Mouse (Mus musculus) lung, embryonic 14.5 days (tissue): ENCODE measurements around the gene Tbc1d8. TPM values are rescaled to one million over a fixed set of nuclear protein-coding genes. Genes with fewer than 3 reads are reported as not detected.

Experiments
- ATAC-seq: fragments of 200-750 bp; cut with Nextera tagmentation; 2 replicates; pipeline ENCODE4 v1.8.0; 2017; ENCODE audit warnings: mild to moderate bottlenecking, moderate TSS enrichment, moderate library complexity; ENCODE audit not compliant: insufficient read depth
- DNase-seq: peaks from one replicate; pipeline ENCODE4 v3.0.0-alpha.2; 2015
- H3K27ac ChIP-seq: fragments of 300-500 bp; sonication (generic); 2 replicates; pipeline ENCODE4 v1.5.1; 2014; ENCODE audit warnings: low read depth, mild to moderate bottlenecking, moderate library complexity
- H3K27me3 ChIP-seq: fragments of 300-500 bp; sonication (generic); 2 replicates; pipeline ENCODE4 v1.6.1; 2014; ENCODE audit warnings: low read length, control low read depth; ENCODE audit not compliant: insufficient read depth
- H3K36me3 ChIP-seq: fragments of 300-500 bp; sonication (generic); 2 replicates; pipeline ENCODE4 v1.6.1; 2014; ENCODE audit warnings: control low read depth; ENCODE audit not compliant: insufficient read depth
- H3K4me1 ChIP-seq: fragments of 300-500 bp; sonication (generic); 2 replicates; pipeline ENCODE4 v1.6.1; 2014; ENCODE audit warnings: antibody characterized with exemption, control low read depth; ENCODE audit not compliant: insufficient read depth
- H3K4me2 ChIP-seq: fragments of 300-500 bp; sonication (generic); 2 replicates; pipeline ENCODE4 v1.6.1; 2014; ENCODE audit warnings: mild to moderate bottlenecking
- H3K4me3 ChIP-seq: fragments of 300-500 bp; sonication (generic); 2 replicates; pipeline ENCODE4 v1.5.1; 2014; ENCODE audit warnings: low read depth, low read length
- H3K9ac ChIP-seq: fragments of 300-500 bp; sonication (generic); 2 replicates; pipeline ENCODE4 v1.6.1; 2014
- H3K9me3 ChIP-seq: fragments of 300-500 bp; sonication (generic); 2 replicates; pipeline ENCODE4 v1.6.1; 2016; ENCODE audit warnings: low read depth, low read length, control low read depth
- CTCF ChIP-seq: IDR thresholded peaks from 2 replicates; pipeline ENCODE4 v1.5.1; 2016; ENCODE audit warnings: antibody characterized with exemption, low read depth
- WGBS: fragments of 180-500 bp; shearing (Covaris S2); extraction: QIAGEN DNeasy Blood & Tissue Kit; methylation state at CpG from one replicate; pipeline ENCODE4 v1.1.7; 2014; 5-methylcytosine and 5-hydroxymethylcytosine counted together
- polyA plus RNA-seq: library from polyadenylated mRNA; unstranded; fragments of >200 nt; fragmentation: Nextera tagmentation; extraction: Ambion mirVana; gene quantifications from 2 replicates; pipeline ENCODE4 v1.2.1, GENCODE M21; 2014

Gene Tbc1d8
- polyA plus RNA-seq, 1 experiment from 2014 or later = 10.7 TPM

- Histone ChIP-seq H3K4me2 (no peak overlapping the region), H3K27ac (no peak overlapping the region), H3K9ac (no peak overlapping the region), H3K9me3 (peaks cover 4% of the 10 kb centered on the region; the same call in 1 of the 2 replicates), H3K27me3 (no peaks in the 10 kb centered on the region), H3K4me1 (peaks cover 6% of the 10 kb centered on the region; the same call in 1 of the 2 replicates), H3K36me3 (no peaks in the 10 kb centered on the region), H3K4me3 (no peak overlapping the region)
- TF ChIP-seq CTCF = no peak
- DNase-seq (peak; percentile 52), ATAC-seq (no peak)
- WGBS = 44% methylated on average over 4 of the region's 4 CpGs
Measured at GRCm38 (mm10) chr1:39396347-39396746, 82.2 kb downstream of the Tbc1d8 start.

GRCm38 (mm10) chr1:39394650-39395049, 83.9 kb downstream of the Tbc1d8 start:
- no peak; the same call in 1 of the 2 replicates for ATAC-seq
- WGBS = 70% methylated on average over 3 of the region's 3 CpGs

GRCm38 (mm10) chr1:39394096-39394495, 84.5 kb downstream of the Tbc1d8 start:
- peak overlapping the region; percentile 76 for H3K27ac ChIP-seq
- no peak for ATAC-seq

More at GRCm38 (mm10) chr1:39394650-39395049, 83.9 kb downstream of the Tbc1d8 start:
- no peaks in the 10 kb centered on the region for H3K36me3 ChIP-seq
- no peak overlapping the region for H3K4me2 ChIP-seq
- no peaks in the 10 kb centered on the region for H3K27me3 ChIP-seq
- H3K4me1 ChIP-seq = peaks cover 6% of the 10 kb centered on the region; the same call in 1 of the 2 replicates
- H3K9ac ChIP-seq = no peak overlapping the region
- H3K4me3 ChIP-seq = no peak overlapping the region
- H3K27ac ChIP-seq = peak overlapping the region; percentile 76; the same call in 1 of the 2 replicates
- peaks cover 4% of the 10 kb centered on the region; the same call in 1 of the 2 replicates for H3K9me3 ChIP-seq
- DNase-seq = no peak
- TF ChIP-seq CTCF = no peak

GRCm38 (mm10) chr1:39393217-39393867, 85.2 kb downstream of the Tbc1d8 start:
- DNase-seq (peak; percentile 41), ATAC-seq (peak; percentile 59; the same call in 1 of the 2 replicates)
- WGBS = 63% methylated on average over 8 of the region's 8 CpGs
- no peak for TF ChIP-seq CTCF
- Histone ChIP-seq H3K27ac (peak overlapping the region; percentile 76), H3K27me3 (no peaks in the 10 kb centered on the region), H3K9ac (no peak overlapping the region), H3K4me2 (no peak overlapping the region), H3K9me3 (peaks cover 4% of the 10 kb centered on the region; the same call in 1 of the 2 replicates), H3K4me1 (peaks cover 6% of the 10 kb centered on the region; the same call in 1 of the 2 replicates), H3K4me3 (no peak overlapping the region), H3K36me3 (no peaks in the 10 kb centered on the region)

More at GRCm38 (mm10) chr1:39394096-39394495, 84.5 kb downstream of the Tbc1d8 start:
- peaks cover 4% of the 10 kb centered on the region; the same call in 1 of the 2 replicates for H3K9me3 ChIP-seq
- no peak overlapping the region for H3K4me3 ChIP-seq
- H3K9ac ChIP-seq = no peak overlapping the region
- no peak for DNase-seq
- no peak for TF ChIP-seq CTCF
- H3K36me3 ChIP-seq = no peaks in the 10 kb centered on the region
- 49% methylated on average over 10 of the region's 10 CpGs for WGBS
- H3K27me3 ChIP-seq = no peaks in the 10 kb centered on the region
- H3K4me1 ChIP-seq = peaks cover 6% of the 10 kb centered on the region; the same call in 1 of the 2 replicates
- H3K4me2 ChIP-seq = no peak overlapping the region

- 54% methylated on average over 3 of the region's 3 CpGs for WGBS
- Histone ChIP-seq H3K4me2 (no peak overlapping the region), H3K27me3 (no peaks in the 10 kb centered on the region), H3K9me3 (no peaks in the 10 kb centered on the region), H3K4me1 (peaks cover 6% of the 10 kb centered on the region; the same call in 1 of the 2 replicates), H3K36me3 (no peaks in the 10 kb centered on the region), H3K9ac (no peak overlapping the region), H3K4me3 (no peak overlapping the region), H3K27ac (no peak overlapping the region)
- peak; percentile 95 for TF ChIP-seq CTCF
- DNase-seq (peak; percentile 87), ATAC-seq (peak; percentile 17; the same call in 1 of the 2 replicates)
Measured at GRCm38 (mm10) chr1:39392189-39392588, 86.4 kb downstream of the Tbc1d8 start.

- H3K27me3 ChIP-seq = no peaks in the 10 kb centered on the region
- DNase-seq = no peak
- H3K27ac ChIP-seq = no peak overlapping the region
- ATAC-seq = no peak
- no peak overlapping the region for H3K9ac ChIP-seq
- H3K4me3 ChIP-seq = no peak overlapping the region
- 84% methylated on average over 6 of the region's 6 CpGs for WGBS
- peaks cover 6% of the 10 kb centered on the region; the same call in 1 of the 2 replicates for H3K4me1 ChIP-seq
- no peak overlapping the region for H3K4me2 ChIP-seq
- TF ChIP-seq CTCF = no peak
- H3K36me3 ChIP-seq = no peaks in the 10 kb centered on the region
- no peaks in the 10 kb centered on the region for H3K9me3 ChIP-seq
Measured at GRCm38 (mm10) chr1:39391652-39392051, 86.9 kb downstream of the Tbc1d8 start.

- no peaks in the 10 kb centered on the region for H3K27me3 ChIP-seq
- H3K27ac ChIP-seq = no peak overlapping the region
- H3K9ac ChIP-seq = no peak overlapping the region
- ATAC-seq = no peak
- H3K4me2 ChIP-seq = no peak overlapping the region
- no peak for DNase-seq
- TF ChIP-seq CTCF = no peak
- H3K4me1 ChIP-seq = peaks cover 4% of the 10 kb centered on the region; the same call in 1 of the 2 replicates
- H3K4me3 ChIP-seq = no peak overlapping the region
- WGBS = 71% methylated on average over 11 of the region's 11 CpGs
- H3K9me3 ChIP-seq = no peaks in the 10 kb centered on the region
- H3K36me3 ChIP-seq = no peaks in the 10 kb centered on the region
Measured at GRCm38 (mm10) chr1:39389338-39389737, 89.2 kb downstream of the Tbc1d8 start.
